Mouse (Mus musculus) lung, postnatal 0 days (tissue): ENCODE measurements around the gene Nabp2. TPM values are rescaled to one million over a fixed set of nuclear protein-coding genes. Genes with fewer than 3 reads are reported as not detected.

Experiments
- ATAC-seq: fragments of 200-750 bp; cut with Nextera tagmentation; 2 replicates; pipeline ENCODE4 v1.8.0; 2017; ENCODE audit warnings: moderate library complexity
- DNase-seq: peaks from one replicate; pipeline ENCODE4 v3.0.0-alpha.2; 2016; ENCODE audit warnings: low spot score
- H3K27ac ChIP-seq: fragments of 300-500 bp; sonication (generic); 2 replicates; pipeline ENCODE4 v1.5.1; 2014; ENCODE audit warnings: antibody characterized with exemption, mild to moderate bottlenecking, low read length, mixed read lengths
- H3K27me3 ChIP-seq: fragments of 300-500 bp; sonication (generic); replicated peaks from 2 replicates; pipeline ENCODE4 v1.6.1; 2014; ENCODE audit warnings: low read length, mixed read lengths; ENCODE audit not compliant: insufficient read depth
- H3K36me3 ChIP-seq: fragments of 300-500 bp; sonication (generic); 2 replicates; pipeline ENCODE4 v1.6.1; 2014; ENCODE audit warnings: low read length, mixed read lengths; ENCODE audit not compliant: insufficient read depth
- H3K4me1 ChIP-seq: fragments of 300-500 bp; sonication (generic); 2 replicates; pipeline ENCODE4 v1.6.1; 2014; ENCODE audit warnings: antibody characterized with exemption, low read depth, low read length, mixed read lengths; ENCODE audit not compliant: insufficient read depth
- H3K4me2 ChIP-seq: fragments of 300-500 bp; sonication (generic); replicated peaks from 2 replicates; pipeline ENCODE4 v1.6.1; 2014; ENCODE audit warnings: low read depth, mild to moderate bottlenecking, low read length, moderate library complexity, mixed read lengths
- H3K4me3 ChIP-seq: fragments of 300-500 bp; sonication (generic); 2 replicates; pipeline ENCODE4 v1.5.1; 2014; ENCODE audit warnings: low read depth, low read length
- H3K9ac ChIP-seq: fragments of 300-500 bp; sonication (generic); replicated peaks from 2 replicates; pipeline ENCODE4 v1.6.1; 2014; ENCODE audit warnings: low read depth, mild to moderate bottlenecking
- H3K9me3 ChIP-seq: fragments of 300-500 bp; sonication (generic); 2 replicates; pipeline ENCODE4 v1.6.1; 2016; ENCODE audit warnings: low read length, mixed read lengths
- CTCF ChIP-seq: IDR thresholded peaks from 2 replicates; pipeline ENCODE4 v1.5.1; 2016; ENCODE audit warnings: antibody characterized with exemption, mild to moderate bottlenecking
- EP300 ChIP-seq: IDR thresholded peaks from 2 replicates; pipeline ENCODE4 v1.6.1; 2016; ENCODE audit warnings: antibody characterized with exemption, mild to moderate bottlenecking, control low read depth
- WGBS: fragments of 180-500 bp; shearing (Covaris S2); extraction: QIAGEN DNeasy Blood & Tissue Kit; methylation state at CpG from one replicate; pipeline ENCODE4 v1.1.7; 2014; 5-methylcytosine and 5-hydroxymethylcytosine counted together
- polyA plus RNA-seq: library from polyadenylated mRNA; unstranded; fragments of >200 nt; fragmentation: Nextera tagmentation; extraction: Ambion mirVana; gene quantifications from 2 replicates; pipeline ENCODE4 v1.2.1, GENCODE M21; 2015

Nabp2 gene
- polyA plus RNA-seq, 1 experiment from 2014 or later: 54.7 TPM

- Histone ChIP-seq H3K4me2 (no peak overlapping the region), H3K4me3 (no peak overlapping the region), H3K4me1 (peaks cover 5% of the 10 kb centered on the region; the same call in 1 of the 2 replicates), H3K27me3 (no peaks in the 10 kb centered on the region), H3K9ac (no peak overlapping the region), H3K36me3 (no peaks in the 10 kb centered on the region), H3K27ac (no peak overlapping the region), H3K9me3 (no peaks in the 10 kb centered on the region)
- ATAC-seq (no peak), DNase-seq (no peak)
- peak; percentile 34 for TF ChIP-seq CTCF
- TF ChIP-seq EP300: no peak
- WGBS: 85% methylated on average over 5 of the region's 5 CpGs
Observed at GRCm38 (mm10) chr10:128372142-128372541, 39.1 kb downstream of the Nabp2 start.

DNA sequence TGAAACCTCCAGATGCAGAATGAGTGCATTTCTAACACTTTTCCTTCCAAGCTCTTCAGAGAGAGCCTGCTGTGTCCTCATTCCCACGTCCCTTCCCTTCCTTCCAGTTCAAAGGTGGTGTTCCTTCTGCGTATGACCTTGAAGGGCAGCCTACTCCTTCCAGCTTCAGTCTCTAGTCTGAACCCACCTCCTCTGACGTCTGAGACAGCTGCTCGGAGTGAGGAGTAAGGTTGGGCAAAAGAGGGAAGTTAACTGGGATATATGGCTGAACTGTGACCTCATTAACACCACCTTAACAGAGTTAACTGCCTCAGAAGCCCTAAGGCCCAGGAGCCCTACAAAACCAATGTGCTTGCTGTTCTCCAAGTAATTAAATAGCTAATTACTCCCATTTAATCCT, 40.7 kb downstream of the Nabp2 start:
- 59% methylated on average over 4 of the region's 4 CpGs for WGBS
- H3K27me3 ChIP-seq: no peaks in the 10 kb centered on the region
- H3K36me3 ChIP-seq: no peaks in the 10 kb centered on the region
- no peak overlapping the region for H3K27ac ChIP-seq
- ATAC-seq (no peak), DNase-seq (peak; percentile 14)
- no peak overlapping the region for H3K4me2 ChIP-seq
- no peak overlapping the region for H3K4me3 ChIP-seq
- H3K9ac ChIP-seq: no peak overlapping the region
- no peaks in the 10 kb centered on the region for H3K9me3 ChIP-seq
- H3K4me1 ChIP-seq: peaks cover 5% of the 10 kb centered on the region; the same call in 1 of the 2 replicates
- no peak for TF ChIP-seq CTCF
- no peak for TF ChIP-seq EP300

DNA sequence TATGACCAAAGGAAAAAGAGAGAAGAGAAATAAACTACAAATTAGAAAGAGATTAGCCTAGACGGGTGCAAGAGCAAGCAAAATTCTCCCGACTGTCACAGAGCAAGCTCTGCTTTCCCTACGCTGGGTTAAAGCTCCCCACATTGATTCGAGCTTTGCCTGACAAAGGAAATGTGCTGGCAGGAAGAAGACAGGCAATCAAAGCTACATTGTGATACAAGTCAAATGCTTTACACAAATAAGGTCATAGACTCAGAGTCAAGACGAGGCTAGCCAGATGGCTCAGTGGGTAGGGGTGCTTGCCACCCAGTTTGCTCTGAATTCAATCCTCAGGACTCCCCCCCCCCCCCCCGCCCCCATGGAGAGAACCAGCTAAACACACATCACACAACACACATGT, 41.3 kb downstream of the Nabp2 start:
- no peaks in the 10 kb centered on the region for H3K27me3 ChIP-seq
- peaks cover 5% of the 10 kb centered on the region; the same call in 1 of the 2 replicates for H3K4me1 ChIP-seq
- ATAC-seq (no peak), DNase-seq (no peak)
- no peak overlapping the region for H3K4me3 ChIP-seq
- H3K9ac ChIP-seq: no peak overlapping the region
- no peaks in the 10 kb centered on the region for H3K36me3 ChIP-seq
- H3K27ac ChIP-seq: no peak overlapping the region
- TF ChIP-seq EP300 (no peak), CTCF (no peak)
- WGBS: 65% methylated on average over 5 of the region's 6 CpGs
- no peak overlapping the region for H3K4me2 ChIP-seq
- no peaks in the 10 kb centered on the region for H3K9me3 ChIP-seq

DNA sequence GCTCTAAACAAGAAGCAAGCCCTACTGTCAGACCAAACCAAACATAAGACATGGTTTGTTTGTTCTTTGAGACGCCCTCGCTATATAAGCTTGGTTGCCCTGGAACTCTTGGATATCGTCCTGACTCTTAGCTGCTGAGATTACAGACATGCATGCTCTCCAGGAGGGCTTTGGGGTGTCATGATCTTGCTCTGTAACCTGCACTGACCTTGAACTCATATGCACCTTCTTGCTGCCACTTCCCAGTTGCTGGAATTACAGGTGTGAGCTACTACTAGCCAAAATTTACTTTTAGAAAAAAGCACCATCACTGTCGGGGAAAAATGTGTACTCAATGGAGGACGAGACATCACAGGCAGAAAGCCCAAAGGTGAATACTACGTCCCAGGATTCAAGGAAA, 41.7 kb downstream of the Nabp2 start:
- H3K27me3 ChIP-seq: no peaks in the 10 kb centered on the region
- ATAC-seq (no peak), DNase-seq (no peak)
- no peak overlapping the region for H3K9ac ChIP-seq
- 67% methylated on average over 6 of the region's 6 CpGs for WGBS
- H3K27ac ChIP-seq: peak overlapping the region; percentile 90
- H3K4me3 ChIP-seq: no peak overlapping the region
- TF ChIP-seq EP300: no peak
- H3K9me3 ChIP-seq: no peaks in the 10 kb centered on the region
- no peaks in the 10 kb centered on the region for H3K36me3 ChIP-seq
- H3K4me2 ChIP-seq: peak overlapping the region; percentile 70; the same call in 1 of the 2 replicates
- peaks cover 5% of the 10 kb centered on the region; the same call in 1 of the 2 replicates for H3K4me1 ChIP-seq

GRCm38 (mm10) chr10:128369218-128369543, 42.1 kb downstream of the Nabp2 start:
- no peak for TF ChIP-seq CTCF
- no peak for TF ChIP-seq EP300
- Histone ChIP-seq H3K27ac (peak overlapping the region; percentile 90), H3K4me3 (peak overlapping the region; percentile 70), H3K4me2 (peak overlapping the region; percentile 70), H3K9ac (peak overlapping the region; percentile 54), H3K9me3 (no peaks in the 10 kb centered on the region), H3K27me3 (no peaks in the 10 kb centered on the region), H3K4me1 (peaks cover 5% of the 10 kb centered on the region; the same call in 1 of the 2 replicates), H3K36me3 (no peaks in the 10 kb centered on the region)
- no peak for ATAC-seq
- DNase-seq: no peak
- 2% methylated on average over 9 of the region's 9 CpGs for WGBS

DNA sequence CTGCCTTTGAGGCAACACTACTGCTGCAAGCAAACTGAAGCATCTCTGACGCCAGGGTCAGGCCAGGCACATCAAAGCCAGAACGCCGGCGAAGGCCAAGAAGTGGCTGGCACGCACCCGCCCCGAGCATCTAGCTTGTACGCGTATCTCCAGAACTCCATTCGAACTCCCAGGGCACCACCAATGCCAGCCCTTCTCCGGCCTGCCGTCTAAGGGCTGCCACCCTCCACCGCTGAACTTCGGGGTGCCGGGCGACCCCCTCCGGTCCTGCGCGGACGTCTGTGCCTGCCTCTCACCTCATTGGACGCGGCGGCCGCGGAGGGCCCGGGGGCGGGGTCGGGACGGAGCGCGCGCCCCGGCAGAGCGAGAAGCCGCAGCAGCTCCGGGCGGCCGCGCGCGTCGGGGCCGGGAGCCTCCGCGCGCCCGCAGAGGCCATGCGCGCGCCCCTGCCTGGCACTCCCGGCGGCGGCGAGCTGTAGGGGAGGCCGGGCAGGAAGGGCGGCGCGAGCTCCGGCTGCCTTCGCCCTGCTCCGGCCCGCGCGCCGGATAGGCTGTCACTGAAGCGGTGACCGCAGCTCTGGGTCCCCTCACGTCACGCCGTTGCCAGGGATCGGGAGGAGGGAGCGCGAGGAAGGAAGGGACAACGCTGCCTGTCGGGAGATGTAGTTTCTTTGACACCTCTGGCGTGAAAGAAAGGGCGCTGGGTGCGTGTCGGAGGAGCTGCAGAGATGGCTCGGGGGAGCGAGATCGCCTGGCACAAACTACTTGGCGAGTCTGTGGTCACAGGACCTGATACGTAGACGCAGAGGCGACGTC, 42.7 kb downstream of the Nabp2 start, which contains the start of gene Coq10a:
Gene Coq10a, minus strand, starts transcription at position 596 of the 816 bp plus-strand sequence.
- Histone ChIP-seq H3K36me3 (0 out of 2 replicates have a peak, but pooled peaks cover under 1% of the 10 kb centered on the region), H3K4me3 (peak within 1 kb of the TSS; percentile 70), H3K4me2 (peak within 1 kb of the TSS; percentile 70), H3K9me3 (no peaks in the 10 kb centered on the region), H3K27ac (peak within 1 kb of the TSS; percentile 90), H3K4me1 (peaks cover 5% of the 10 kb centered on the region; the same call in 1 of the 2 replicates), H3K9ac (peak within 1 kb of the TSS; percentile 54), H3K27me3 (no peaks in the 10 kb centered on the region)
- ATAC-seq (peak; percentile 97), DNase-seq (peak; percentile 97)
- TF ChIP-seq EP300 (no peak), CTCF (no peak)
- under 1% methylated on average over 65 of the region's 87 CpGs for WGBS
